Mouse (Mus musculus) G1E (cell line): ENCODE data around the gene Scn1b. TPM values are rescaled to one million over a fixed set of nuclear protein-coding genes. Genes with fewer than 3 reads are reported as not detected.

Source experiments
- ATAC-seq: 2 replicates; pipeline ENCODE4 v1.8.0; 2016; ENCODE audit warnings: mild to moderate bottlenecking; ENCODE audit not compliant: insufficient number of reproducible peaks, poor library complexity, low FRiP score, severe bottlenecking; ENCODE audit errors: extremely low read depth
- DNase-seq: peaks from one replicate; pipeline ENCODE4 v3.0.0; 2012; ENCODE audit warnings: low spot score
- H3K27me3 ChIP-seq: 2 replicates; pipeline ENCODE4 v1.6.1; 2012; ENCODE audit warnings: mild to moderate bottlenecking, low read length, inconsistent platforms; ENCODE audit not compliant: insufficient read depth
- H3K36me3 ChIP-seq: replicated peaks from 2 replicates; pipeline ENCODE3; 2012; ENCODE audit warnings: mild to moderate bottlenecking, inconsistent platforms
- H3K4me1 ChIP-seq: 2 replicates; pipeline ENCODE4 v1.6.1; 2012; ENCODE audit warnings: low read depth, low read length, inconsistent platforms, mixed read lengths; ENCODE audit not compliant: insufficient read depth
- H3K4me3 ChIP-seq: 2 replicates; pipeline ENCODE4 v1.5.1; 2012; ENCODE audit warnings: low read depth, mild to moderate bottlenecking, inconsistent platforms, low read length, moderate library complexity, mixed read lengths
- H3K9me3 ChIP-seq: replicated peaks from 2 replicates; pipeline ENCODE4 v1.6.1; 2012; ENCODE audit warnings: inconsistent platforms
- CTCF ChIP-seq: IDR thresholded peaks from 2 replicates; pipeline ENCODE4 v1.5.1; 2012; ENCODE audit warnings: low read depth, low read length, inconsistent platforms, mixed read lengths
- GATA1 ChIP-seq: IDR thresholded peaks from 2 replicates; pipeline ENCODE4 v1.6.1; 2012; ENCODE audit warnings: borderline replicate concordance, low read length, inconsistent platforms, mixed read lengths
- GATA2 ChIP-seq: IDR thresholded peaks from 2 replicates; pipeline ENCODE4 v1.6.1; 2012; ENCODE audit warnings: low read depth, low read length, inconsistent platforms, borderline replicate concordance
- POLR2AphosphoS5 ChIP-seq: IDR thresholded peaks from 2 replicates; pipeline ENCODE4 v1.6.1; 2012; ENCODE audit warnings: low read depth, low read length, inconsistent platforms; ENCODE audit not compliant: insufficient replicate concordance
- TAL1 ChIP-seq: conservative IDR thresholded peaks from 2 replicates; pipeline ENCODE4 v1.6.1; 2012; ENCODE audit warnings: low read depth, low read length, inconsistent platforms, mixed read lengths
- polyA plus RNA-seq: library from polyadenylated mRNA; stranded (reverse); fragments of >175 nt; gene quantifications from 2 replicates; pipeline ENCODE4 v1.2.3, GENCODE M21; 2012
- total RNA-seq, 2 experiments: library from RNA; stranded (forward) in 1 of 2; stranded (reverse) in 1 of 2; fragments of 200-1000 nt in 1 of 2; fragments of >200 nt in 1 of 2; fragmentation: Nextera tagmentation in 1 of 2; gene quantifications; 2 replicates each; pipeline ENCODE4 v1.2.3; 2014 to 2017

Gene Scn1b
- total and polyA plus RNA-seq, 3 experiments = not detected

DNA sequence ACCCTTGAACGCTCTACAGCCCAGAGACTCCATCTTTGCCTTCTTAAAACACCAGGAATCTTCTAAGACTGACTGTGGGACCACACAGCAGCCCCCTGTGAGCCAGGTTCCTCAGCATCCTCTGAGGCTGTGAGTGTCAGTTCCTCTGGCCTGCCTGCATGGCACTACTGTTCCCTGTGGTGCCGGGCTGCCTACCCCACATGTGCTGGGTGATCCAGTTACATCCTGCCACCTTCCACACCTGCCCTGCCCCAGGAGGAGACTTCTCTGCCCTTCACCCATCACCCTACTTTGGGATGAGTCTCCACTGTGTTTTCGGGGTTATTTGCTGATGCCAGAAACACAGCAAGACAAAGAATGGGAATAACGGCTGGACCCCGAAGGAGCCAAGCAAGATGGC, 7.2 kb downstream of the Scn1b start:
- TF ChIP-seq GATA1 (no peak), CTCF (no peak), GATA2 (no peak), TAL1 (no peak), POLR2AphosphoS5 (no peak)
- no peaks in the 10 kb centered on the region for H3K36me3 ChIP-seq
- no peak for DNase-seq

DNA sequence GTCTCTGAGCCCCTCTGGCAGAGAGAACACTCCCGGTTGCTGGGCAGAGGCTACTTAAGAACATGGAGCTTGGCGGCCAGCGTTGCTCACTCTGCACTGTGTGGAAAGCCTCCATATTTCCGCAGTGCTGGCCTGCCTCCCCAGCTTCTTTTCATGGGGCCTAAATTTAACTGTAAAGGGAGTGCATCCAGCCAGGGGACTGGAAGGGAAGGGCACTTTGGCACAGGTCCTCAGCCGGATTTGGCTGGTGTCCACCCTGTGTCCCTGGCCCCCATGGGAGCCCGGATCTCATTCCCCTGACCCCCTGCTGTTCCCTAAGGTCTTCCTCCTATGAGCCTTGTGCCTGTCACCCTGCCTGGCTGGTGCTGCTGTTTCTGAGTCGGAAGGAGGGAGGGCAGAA, 8.3 kb downstream of the Scn1b start:
- no peak for DNase-seq
- ATAC-seq = no peak
- no peaks in the 10 kb centered on the region; the same call in 1 of the 2 replicates for H3K27me3 ChIP-seq
- H3K4me3 ChIP-seq = no peak overlapping the region
- peaks cover 51% of the 10 kb centered on the region for H3K9me3 ChIP-seq
- no peaks in the 10 kb centered on the region for H3K36me3 ChIP-seq
- TF ChIP-seq GATA2 (no peak), CTCF (no peak), TAL1 (no peak), GATA1 (no peak), POLR2AphosphoS5 (no peak)
- no peaks in the 10 kb centered on the region for H3K4me1 ChIP-seq

More for the DNA sequence above, 7.2 kb downstream of the Scn1b start:
- ATAC-seq = no peak
- Histone ChIP-seq H3K4me1 (no peaks in the 10 kb centered on the region), H3K9me3 (peaks cover 46% of the 10 kb centered on the region), H3K27me3 (no peaks in the 10 kb centered on the region; the same call in 1 of the 2 replicates), H3K4me3 (no peak overlapping the region)

DNA sequence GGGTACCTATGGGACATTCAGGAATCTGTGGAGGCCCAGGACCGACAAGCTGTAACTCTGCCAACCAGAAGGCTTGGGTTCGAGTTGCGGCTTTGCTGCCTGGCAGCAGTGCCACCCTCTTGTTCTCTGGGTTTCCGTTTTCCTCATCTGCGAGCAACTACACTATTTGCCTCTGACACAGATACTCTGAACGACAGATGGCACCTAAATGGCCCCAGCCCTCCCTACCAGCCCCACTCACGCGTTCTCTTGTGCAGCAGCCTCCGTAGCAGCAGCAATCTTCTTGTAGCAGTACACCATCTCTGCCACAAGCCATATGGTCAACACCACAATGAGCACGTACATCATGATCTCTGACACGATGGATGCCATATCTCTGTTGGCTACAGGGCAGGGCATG, 9.3 kb downstream of the Scn1b start:
- H3K4me3 ChIP-seq = no peak overlapping the region
- H3K27me3 ChIP-seq = no peaks in the 10 kb centered on the region; the same call in 1 of the 2 replicates
- H3K4me1 ChIP-seq = no peaks in the 10 kb centered on the region
- DNase-seq = no peak
- H3K9me3 ChIP-seq = peaks cover 50% of the 10 kb centered on the region
- no peaks in the 10 kb centered on the region for H3K36me3 ChIP-seq
- TF ChIP-seq GATA1 (no peak), CTCF (no peak), POLR2AphosphoS5 (no peak), GATA2 (no peak), TAL1 (no peak)
- ATAC-seq = no peak

DNA sequence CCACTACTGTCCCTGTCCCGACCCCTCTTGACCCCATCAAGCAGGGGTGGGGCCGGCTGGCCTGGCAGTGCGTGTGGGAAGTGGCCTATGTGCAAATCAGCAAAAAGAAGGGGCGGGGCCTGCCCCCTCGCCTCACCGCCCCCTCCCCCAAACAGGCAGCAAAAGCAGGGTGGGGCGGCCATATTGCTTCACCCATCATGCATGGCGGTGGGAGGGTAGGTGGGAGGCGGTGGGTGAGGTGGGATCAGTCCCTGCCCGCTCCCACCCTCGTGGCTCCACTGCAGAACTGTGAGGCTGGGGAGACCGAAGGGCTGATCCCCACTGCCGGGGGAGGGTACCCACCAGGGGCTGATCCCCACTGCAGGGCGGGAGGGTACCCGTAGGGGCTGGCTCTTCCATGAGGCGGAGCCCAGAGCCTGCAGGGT, 10.1 kb downstream of the Scn1b start:
- no peak overlapping the region for H3K4me3 ChIP-seq
- DNase-seq = no peak
- TF ChIP-seq POLR2AphosphoS5 (no peak), GATA2 (no peak), CTCF (no peak), TAL1 (no peak), GATA1 (no peak)
- no peaks in the 10 kb centered on the region for H3K4me1 ChIP-seq
- H3K9me3 ChIP-seq = peaks cover 52% of the 10 kb centered on the region
- no peaks in the 10 kb centered on the region; the same call in 1 of the 2 replicates for H3K27me3 ChIP-seq
- no peaks in the 10 kb centered on the region for H3K36me3 ChIP-seq
- ATAC-seq = no peak

DNA sequence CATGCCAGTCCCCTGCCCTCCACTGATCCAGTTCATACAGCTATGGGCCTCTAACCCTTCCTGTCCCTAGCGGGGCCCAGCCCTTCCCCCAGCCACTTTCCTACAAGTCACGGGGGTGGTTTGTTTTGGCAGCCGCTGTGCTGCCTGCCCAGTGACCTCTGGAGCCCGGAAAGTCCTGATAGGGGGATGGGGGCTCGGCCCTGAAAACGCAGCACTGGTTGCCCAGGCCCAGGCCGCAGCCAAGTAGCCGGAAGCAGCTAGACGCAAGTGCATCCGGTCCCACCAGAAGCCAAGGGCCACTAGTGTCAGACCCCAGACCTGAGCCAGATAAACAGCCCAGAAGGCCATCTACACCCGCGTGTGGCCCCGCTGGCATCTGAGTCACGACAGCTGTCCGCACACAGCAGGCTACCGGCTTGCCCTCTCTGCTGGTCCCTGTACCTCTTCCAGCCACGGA, 11.2 kb downstream of the Scn1b start:
- no peak for DNase-seq
- no peak for ATAC-seq
- Histone ChIP-seq H3K4me1 (no peaks in the 10 kb centered on the region), H3K36me3 (no peaks in the 10 kb centered on the region), H3K9me3 (peaks cover 53% of the 10 kb centered on the region), H3K27me3 (no peaks in the 10 kb centered on the region; the same call in 1 of the 2 replicates), H3K4me3 (no peak overlapping the region)
- TF ChIP-seq GATA2 (no peak), TAL1 (no peak), POLR2AphosphoS5 (no peak), CTCF (no peak), GATA1 (no peak)

DNA sequence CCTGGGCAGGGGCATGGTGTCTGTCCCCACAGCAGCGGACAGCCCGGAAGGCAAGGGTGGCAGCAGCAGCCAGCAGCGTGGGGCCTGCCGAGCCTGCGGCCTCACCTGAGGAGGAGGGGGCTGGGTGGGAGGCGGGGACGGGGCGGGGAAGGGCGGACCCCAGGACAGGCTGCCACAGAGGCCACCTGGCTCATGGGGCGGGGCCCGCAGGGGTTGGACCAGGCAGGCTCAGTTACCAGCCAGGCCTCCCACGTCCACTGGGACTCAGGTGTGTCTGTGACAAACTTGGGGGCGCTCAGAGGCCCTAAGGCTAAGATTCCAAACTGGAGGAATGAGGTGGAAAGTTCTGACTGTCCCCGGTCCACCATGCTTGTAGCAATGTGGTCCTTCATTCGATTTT, 11.6 kb downstream of the Scn1b start, which contains the start of gene Hpn:
Gene Hpn (minus strand): TSS at position 109 of the 400 bp plus-strand sequence.
- TF ChIP-seq GATA2 = no peak
- no peak for TF ChIP-seq CTCF
- TF ChIP-seq TAL1 = no peak
- no peak for TF ChIP-seq GATA1
- TF ChIP-seq POLR2AphosphoS5 = no peak
- no peak for DNase-seq
- no peak for ATAC-seq
- no peak within 1 kb of the TSS for H3K4me3 ChIP-seq
- H3K27me3 ChIP-seq = no peaks in the 10 kb centered on the region; the same call in 1 of the 2 replicates
- peaks cover 56% of the 10 kb centered on the region for H3K9me3 ChIP-seq
- no peaks in the 10 kb centered on the region for H3K36me3 ChIP-seq
- H3K4me1 ChIP-seq = no peaks in the 10 kb centered on the region
